Mouse (Mus musculus): ENCODE results near the gene Ntf5. TPM values are rescaled to one million over a fixed set of nuclear protein-coding genes. Genes with fewer than 3 reads are reported as not detected.

Ntf5 gene
- polyA plus RNA-seq, 1 experiment from 2014 or later: 0.13 TPM

- Histone ChIP-seq H3K36me3 (replicated peaks; ENCODE audit: control insufficient read depth, insufficient read depth) (peaks cover 60% of the 10 kb centered on the region), H3K27ac (no peak overlapping the region), H3K9ac (no peak overlapping the region), H3K4me3 (replicated peaks; ENCODE audit: low read length) (no peak overlapping the region), H3K9me3 (ENCODE audit: control insufficient read depth, low read length) (no peaks in the 10 kb centered on the region), H3K4me2 (replicated peaks) (no peak overlapping the region), H3K4me1 (replicated peaks; ENCODE audit: control insufficient read depth, insufficient read depth, low read length) (no peaks in the 10 kb centered on the region), H3K27me3 (ENCODE audit: control insufficient read depth, insufficient read depth, low read length) (no peaks in the 10 kb centered on the region)
- DNase-seq (ENCODE audit: low spot score): no peak
- 42% methylated on average over 11 of the region's 11 CpGs for WGBS
- no peak for ATAC-seq (ENCODE audit: low FRiP score)
These were observed 34.0 kb downstream of the Ntf5 start for GRCm38 (mm10) chr7:45447325-45447990.

DNA sequence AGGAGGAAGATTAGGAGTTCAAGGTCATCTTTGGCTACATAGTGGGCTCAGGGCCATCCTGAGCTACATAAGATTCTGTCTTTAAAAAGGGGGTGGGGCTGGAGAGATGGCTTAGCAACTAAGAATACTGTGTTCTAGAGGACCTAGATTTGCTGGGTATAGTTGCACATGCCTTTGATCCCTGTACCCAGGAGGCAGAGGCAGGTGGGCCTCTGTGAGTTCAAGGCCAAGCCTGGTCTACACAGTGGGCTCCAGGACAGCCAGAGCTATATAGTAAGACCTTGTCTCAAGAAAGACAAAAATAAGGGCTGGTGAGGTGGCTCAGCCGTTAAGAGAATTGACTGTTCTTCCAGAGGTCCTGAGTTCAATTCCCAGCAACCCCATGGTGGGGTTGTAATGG is 36.5 kb downstream of the Ntf5 start:
- H3K4me2 ChIP-seq (replicated peaks): no peak overlapping the region
- H3K9ac ChIP-seq: no peak overlapping the region
- no peaks in the 10 kb centered on the region for H3K27me3 ChIP-seq (ENCODE audit: control insufficient read depth, insufficient read depth, low read length)
- WGBS: 93% methylated on average over 1 of the region's 1 CpGs
- H3K27ac ChIP-seq: no peak overlapping the region
- ATAC-seq (ENCODE audit: low FRiP score) (no peak), DNase-seq (ENCODE audit: low spot score) (no peak)
- H3K36me3 ChIP-seq (replicated peaks; ENCODE audit: control insufficient read depth, insufficient read depth): peaks cover 59% of the 10 kb centered on the region
- no peaks in the 10 kb centered on the region for H3K9me3 ChIP-seq (ENCODE audit: control insufficient read depth, low read length)
- no peaks in the 10 kb centered on the region for H3K4me1 ChIP-seq (replicated peaks; ENCODE audit: control insufficient read depth, insufficient read depth, low read length)
- H3K4me3 ChIP-seq (replicated peaks; ENCODE audit: low read length): no peak overlapping the region

DNA sequence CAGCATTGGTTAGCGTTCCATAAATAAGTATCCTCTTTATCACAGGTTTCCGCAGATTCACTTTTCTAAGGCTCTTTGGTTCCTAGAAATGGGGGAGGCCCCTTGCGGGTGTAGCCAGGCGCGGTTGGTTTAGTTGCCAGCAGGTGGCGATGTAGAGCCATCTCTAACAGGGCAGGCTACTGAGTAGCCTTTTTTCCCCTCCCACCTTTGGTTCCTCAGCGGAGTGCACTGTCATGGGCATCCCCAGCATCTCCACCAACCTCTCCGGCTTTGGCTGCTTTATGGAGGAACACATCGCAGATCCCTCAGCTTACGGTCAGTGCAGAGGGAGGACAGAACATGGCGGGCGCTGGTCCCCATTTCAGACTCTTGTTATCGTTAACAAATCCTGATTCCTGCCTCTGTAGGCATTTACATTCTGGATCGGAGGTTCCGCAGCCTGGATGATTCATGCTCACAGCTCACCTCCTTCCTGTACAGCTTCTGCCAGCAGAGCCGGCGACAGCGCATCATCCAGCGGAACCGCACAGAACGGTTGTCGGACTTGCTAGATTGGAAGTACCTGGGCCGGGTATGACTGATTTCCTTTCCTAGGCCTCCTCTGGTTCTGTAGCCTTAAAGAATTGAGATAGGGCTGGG is 38.0 kb downstream of the Ntf5 start:
- 51% methylated on average over 23 of the region's 23 CpGs for WGBS
- no peak overlapping the region for H3K27ac ChIP-seq

DNA sequence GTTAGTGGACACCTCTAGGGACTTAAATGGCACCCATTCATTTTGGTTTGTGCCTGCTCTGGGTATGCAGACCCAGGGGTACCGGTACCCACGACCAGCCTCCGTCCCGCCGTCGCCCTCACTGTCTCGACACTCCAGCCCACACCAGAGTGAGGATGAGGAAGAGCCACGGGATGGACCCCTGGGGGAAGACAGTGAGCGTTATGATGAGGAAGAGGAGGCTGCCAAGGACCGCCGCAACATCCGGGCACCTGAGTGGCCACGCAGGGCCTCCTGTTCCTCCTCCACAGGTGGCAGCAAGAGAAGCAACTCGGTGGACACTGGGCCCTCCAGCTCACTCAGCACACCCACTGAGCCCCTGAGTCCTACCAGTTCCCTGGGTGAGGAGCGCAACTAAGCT is 41.5 kb downstream of the Ntf5 start:
- no peak for DNase-seq (ENCODE audit: low spot score)
- ATAC-seq (ENCODE audit: low FRiP score): no peak
- H3K36me3 ChIP-seq (replicated peaks; ENCODE audit: control insufficient read depth, insufficient read depth): peaks cover 70% of the 10 kb centered on the region
- no peak overlapping the region for H3K4me3 ChIP-seq (replicated peaks; ENCODE audit: low read length)
- H3K9ac ChIP-seq: no peak overlapping the region
- H3K27me3 ChIP-seq (ENCODE audit: control insufficient read depth, insufficient read depth, low read length): no peaks in the 10 kb centered on the region
- no peak overlapping the region for H3K27ac ChIP-seq
- peaks cover 20% of the 10 kb centered on the region for H3K4me1 ChIP-seq (replicated peaks; ENCODE audit: control insufficient read depth, insufficient read depth, low read length)
- 93% methylated on average over 15 of the region's 15 CpGs for WGBS
- H3K9me3 ChIP-seq (ENCODE audit: control insufficient read depth, low read length): no peaks in the 10 kb centered on the region
- H3K4me2 ChIP-seq (replicated peaks): no peak overlapping the region

More for the DNA sequence above, 38.0 kb downstream of the Ntf5 start:
- 0 out of 2 replicates have a peak overlapping the region, but pooled peaks have one; percentile 0 for H3K9ac ChIP-seq
- peaks cover under 1% of the 10 kb centered on the region; the same call in 1 of the 2 replicates for H3K4me1 ChIP-seq (replicated peaks; ENCODE audit: control insufficient read depth, insufficient read depth, low read length)
- no peaks in the 10 kb centered on the region for H3K27me3 ChIP-seq (ENCODE audit: control insufficient read depth, insufficient read depth, low read length)
- peak; percentile 69 for ATAC-seq (ENCODE audit: low FRiP score)
- peaks cover 70% of the 10 kb centered on the region for H3K36me3 ChIP-seq (replicated peaks; ENCODE audit: control insufficient read depth, insufficient read depth)
- H3K4me2 ChIP-seq (replicated peaks): no peak overlapping the region
- DNase-seq (ENCODE audit: low spot score): peak; percentile 84
- H3K9me3 ChIP-seq (ENCODE audit: control insufficient read depth, low read length): no peaks in the 10 kb centered on the region
- no peak overlapping the region for H3K4me3 ChIP-seq (replicated peaks; ENCODE audit: low read length)

GRCm38 (mm10) chr7:45455932-45456696 is 42.6 kb downstream of the Ntf5 start:
- Histone ChIP-seq H3K9me3 (ENCODE audit: control insufficient read depth, low read length) (no peaks in the 10 kb centered on the region), H3K27me3 (ENCODE audit: control insufficient read depth, insufficient read depth, low read length) (no peaks in the 10 kb centered on the region), H3K36me3 (replicated peaks; ENCODE audit: control insufficient read depth, insufficient read depth) (peaks cover 68% of the 10 kb centered on the region), H3K4me1 (replicated peaks; ENCODE audit: control insufficient read depth, insufficient read depth, low read length) (peaks cover 30% of the 10 kb centered on the region), H3K4me3 (replicated peaks; ENCODE audit: low read length) (no peak overlapping the region), H3K27ac (no peak overlapping the region), H3K4me2 (replicated peaks) (no peak overlapping the region), H3K9ac (no peak overlapping the region)
- ATAC-seq (ENCODE audit: low FRiP score): no peak
- WGBS: 76% methylated on average over 13 of the region's 13 CpGs
- DNase-seq (ENCODE audit: low spot score): no peak

DNA sequence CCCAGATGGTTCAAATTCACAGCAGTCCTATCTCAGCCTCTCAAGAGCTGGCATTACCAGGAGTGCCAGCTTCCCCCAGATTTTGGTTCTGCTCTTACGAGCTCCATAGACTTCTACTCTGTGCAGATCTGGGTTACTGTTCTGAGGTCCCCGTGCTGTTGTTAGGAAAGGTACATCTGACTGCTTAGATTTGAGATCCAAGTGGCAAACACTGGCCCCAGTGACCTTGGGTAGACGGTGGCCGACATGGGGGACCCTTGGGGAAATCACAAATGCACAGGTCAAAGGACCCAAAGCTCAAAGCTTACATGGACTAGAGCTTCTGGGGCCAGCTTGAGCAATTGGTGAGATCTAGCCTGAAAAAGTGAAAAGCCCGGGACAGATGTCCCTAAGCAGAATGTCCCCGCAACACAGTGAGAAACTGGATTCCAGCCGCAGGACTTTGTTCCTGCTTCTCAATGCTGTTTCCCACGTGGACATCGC is 43.3 kb downstream of the Ntf5 start:
- no peak for DNase-seq (ENCODE audit: low spot score)
- Histone ChIP-seq H3K27me3 (ENCODE audit: control insufficient read depth, insufficient read depth, low read length) (no peaks in the 10 kb centered on the region), H3K9ac (peak overlapping the region; percentile 82), H3K4me2 (replicated peaks) (peak overlapping the region; percentile 92), H3K4me1 (replicated peaks; ENCODE audit: control insufficient read depth, insufficient read depth, low read length) (peaks cover 31% of the 10 kb centered on the region), H3K4me3 (replicated peaks; ENCODE audit: low read length) (peak overlapping the region; percentile 78; the same call in 1 of the 2 replicates), H3K27ac (no peak overlapping the region), H3K36me3 (replicated peaks; ENCODE audit: control insufficient read depth, insufficient read depth) (peaks cover 69% of the 10 kb centered on the region), H3K9me3 (ENCODE audit: control insufficient read depth, low read length) (no peaks in the 10 kb centered on the region)
- no peak for ATAC-seq (ENCODE audit: low FRiP score)
- 48% methylated on average over 9 of the region's 9 CpGs for WGBS

DNA sequence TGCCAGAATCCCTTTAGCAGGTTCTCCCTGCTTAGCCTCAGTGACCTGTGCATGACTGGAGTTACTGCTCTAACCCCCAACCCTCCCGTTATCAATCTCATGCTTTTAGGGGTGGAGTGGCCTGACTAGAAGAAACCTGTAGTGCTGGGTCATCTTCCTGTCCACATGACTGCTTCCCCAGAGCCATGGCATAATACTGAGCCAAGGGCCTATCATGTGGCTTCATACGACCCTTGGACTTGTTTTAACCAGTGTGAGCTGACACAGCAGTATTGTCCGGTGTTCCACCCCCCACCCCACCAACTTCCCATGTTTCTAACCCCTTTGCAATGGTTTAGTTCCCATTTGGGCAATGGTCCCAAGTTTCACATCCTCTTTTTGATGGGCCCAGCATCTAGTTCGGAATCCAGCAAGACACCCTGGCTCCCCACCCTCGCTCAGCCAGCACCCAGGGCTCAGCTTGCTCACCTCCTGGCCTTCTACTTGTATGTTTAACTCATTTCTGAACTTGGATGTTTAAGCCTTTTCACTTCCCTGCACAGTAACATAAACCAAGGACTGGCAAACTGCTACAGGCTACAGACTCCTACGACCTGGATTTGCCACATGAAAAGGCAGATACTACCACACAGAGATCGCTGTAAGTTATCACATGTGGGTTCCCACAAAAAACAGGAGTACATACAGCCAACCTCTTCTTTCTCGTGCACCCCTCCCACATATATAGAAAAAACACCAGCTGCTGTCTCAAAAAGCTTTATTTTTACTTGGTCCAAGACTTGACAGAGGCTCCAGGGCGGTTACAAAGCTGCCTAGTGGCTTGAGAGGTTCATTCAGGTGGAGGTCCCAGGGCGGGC is 43.9 kb downstream of the Ntf5 start:
- Histone ChIP-seq H3K4me1 (replicated peaks; ENCODE audit: control insufficient read depth, insufficient read depth, low read length) (peaks cover 31% of the 10 kb centered on the region), H3K27me3 (ENCODE audit: control insufficient read depth, insufficient read depth, low read length) (no peaks in the 10 kb centered on the region), H3K4me3 (replicated peaks; ENCODE audit: low read length) (peak overlapping the region; percentile 78), H3K4me2 (replicated peaks) (peak overlapping the region; percentile 92), H3K36me3 (replicated peaks; ENCODE audit: control insufficient read depth, insufficient read depth) (peaks cover 69% of the 10 kb centered on the region), H3K9me3 (ENCODE audit: control insufficient read depth, low read length) (no peaks in the 10 kb centered on the region), H3K9ac (peak overlapping the region; percentile 82), H3K27ac (0 out of 2 replicates have a peak overlapping the region, but pooled peaks have one; percentile 97)
- ATAC-seq (ENCODE audit: low FRiP score) (no peak), DNase-seq (ENCODE audit: low spot score) (no peak)
- whole genome bisulfite sequencing: 70% methylated on average over 10 of the region's 10 CpGs

DNA sequence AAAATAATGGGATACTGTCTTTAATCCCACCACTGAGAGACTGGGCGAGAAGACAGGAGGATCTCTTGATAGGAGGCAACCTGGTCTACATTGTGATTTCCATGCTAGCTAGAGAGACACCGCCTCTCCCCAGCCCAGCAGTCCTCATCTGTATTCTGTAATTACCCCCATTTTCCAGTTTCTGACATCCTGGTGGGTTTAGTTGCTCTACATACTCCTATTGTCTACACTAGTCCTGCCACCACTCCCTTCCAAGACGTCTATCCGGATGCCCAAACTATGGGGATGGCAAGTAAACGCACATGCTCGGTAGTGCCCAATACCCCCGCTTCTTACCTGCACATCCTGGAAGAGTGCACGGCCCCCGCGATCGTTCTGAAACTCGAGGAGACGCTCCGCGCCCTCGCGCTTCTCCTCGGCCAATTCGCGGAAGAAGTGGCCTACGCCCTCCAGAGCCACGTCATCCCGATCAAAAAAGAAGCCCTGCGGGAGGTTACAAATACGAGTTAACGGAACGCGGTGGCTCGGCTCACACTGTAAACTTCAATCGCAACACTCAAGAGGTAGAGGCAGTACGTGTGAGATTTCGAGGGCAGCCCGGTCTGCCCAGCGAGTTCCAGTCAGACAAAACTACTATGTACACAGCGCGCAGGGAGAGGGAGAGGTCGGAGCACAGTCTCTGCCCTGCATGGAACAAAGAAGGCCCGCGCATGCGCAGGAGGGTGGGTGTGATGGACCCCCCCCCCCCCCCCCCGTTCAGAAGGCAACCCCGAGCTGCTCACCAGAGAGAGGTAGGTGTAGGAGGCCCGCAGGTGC is 45.5 kb downstream of the Ntf5 start:
- Histone ChIP-seq H3K9me3 (ENCODE audit: control insufficient read depth, low read length) (no peaks in the 10 kb centered on the region), H3K27ac (peak overlapping the region; percentile 97), H3K36me3 (replicated peaks; ENCODE audit: control insufficient read depth, insufficient read depth) (peaks cover 71% of the 10 kb centered on the region), H3K27me3 (ENCODE audit: control insufficient read depth, insufficient read depth, low read length) (no peaks in the 10 kb centered on the region), H3K4me3 (replicated peaks; ENCODE audit: low read length) (peak overlapping the region; percentile 78), H3K4me2 (replicated peaks) (peak overlapping the region; percentile 92), H3K4me1 (replicated peaks; ENCODE audit: control insufficient read depth, insufficient read depth, low read length) (peaks cover 31% of the 10 kb centered on the region), H3K9ac (peak overlapping the region; percentile 82)
- DNase-seq (ENCODE audit: low spot score) (peak; percentile 89), ATAC-seq (ENCODE audit: low FRiP score) (peak; percentile 67)
- under 1% methylated on average over 40 of the region's 43 CpGs for WGBS
